Mouse (Mus musculus): Measurements from ENCODE around the gene Bsn. TPM values are rescaled to one million over a fixed set of nuclear protein-coding genes. Genes with fewer than 3 reads are reported as not detected.

Bsn gene
- polyA plus RNA-seq, 1 experiment = 3.0 TPM

- TF ChIP-seq POLR2A (IDR thresholded peaks at IDR 0.05; ENCODE audit: borderline replicate concordance, low read depth, low read length) (no peak), CTCF (IDR thresholded peaks at IDR 0.05; ENCODE audit: low read depth, low read length) (no peak)
- Histone ChIP-seq H3K4me1 (ENCODE audit: control insufficient read depth, insufficient read depth, low read length) (peaks cover 24% of the 10 kb centered on the region), H3K4me3 (ENCODE audit: insufficient read depth, low read length) (no peak overlapping the region), H3K27ac (ENCODE audit: insufficient read depth, low read depth, low read length) (no peak overlapping the region)
Observed at GRCm38 (mm10) chr9:108133478-108133877, 56.7 kb downstream of the Bsn start.

- TF ChIP-seq POLR2A (IDR thresholded peaks at IDR 0.05; ENCODE audit: borderline replicate concordance, low read depth, low read length) = no peak
- no peak for TF ChIP-seq CTCF (IDR thresholded peaks at IDR 0.05; ENCODE audit: low read depth, low read length)
- no peak overlapping the region for H3K27ac ChIP-seq (ENCODE audit: insufficient read depth, low read depth, low read length)
- H3K4me1 ChIP-seq (ENCODE audit: control insufficient read depth, insufficient read depth, low read length) = peaks cover 35% of the 10 kb centered on the region
- H3K4me3 ChIP-seq (ENCODE audit: insufficient read depth, low read length) = no peak overlapping the region
Observed at GRCm38 (mm10) chr9:108132373-108132772, 57.8 kb downstream of the Bsn start.

GRCm38 (mm10) chr9:108131502-108131901 lies 58.7 kb downstream of the Bsn start:
- H3K4me1 ChIP-seq (ENCODE audit: control insufficient read depth, insufficient read depth, low read length) = peaks cover 30% of the 10 kb centered on the region
- no peak overlapping the region for H3K4me3 ChIP-seq (ENCODE audit: insufficient read depth, low read length)
- TF ChIP-seq POLR2A (IDR thresholded peaks at IDR 0.05; ENCODE audit: borderline replicate concordance, low read depth, low read length) (no peak), CTCF (IDR thresholded peaks at IDR 0.05; ENCODE audit: low read depth, low read length) (no peak)
- no peak overlapping the region for H3K27ac ChIP-seq (ENCODE audit: insufficient read depth, low read depth, low read length)

- TF ChIP-seq POLR2A (IDR thresholded peaks at IDR 0.05; ENCODE audit: borderline replicate concordance, low read depth, low read length) (no peak), CTCF (IDR thresholded peaks at IDR 0.05; ENCODE audit: low read depth, low read length) (no peak)
- no peak overlapping the region for H3K27ac ChIP-seq (ENCODE audit: insufficient read depth, low read depth, low read length)
- peaks cover 38% of the 10 kb centered on the region for H3K4me1 ChIP-seq (ENCODE audit: control insufficient read depth, insufficient read depth, low read length)
- no peak overlapping the region for H3K4me3 ChIP-seq (ENCODE audit: insufficient read depth, low read length)
Observed at GRCm38 (mm10) chr9:108129042-108129948, 60.9 kb downstream of the Bsn start.

- Histone ChIP-seq H3K4me1 (ENCODE audit: control insufficient read depth, insufficient read depth, low read length) (peaks cover 45% of the 10 kb centered on the region), H3K27ac (ENCODE audit: insufficient read depth, low read depth, low read length) (0 out of 2 replicates have a peak overlapping the region, but pooled peaks have one; percentile 4), H3K4me3 (ENCODE audit: insufficient read depth, low read length) (no peak overlapping the region)
- TF ChIP-seq POLR2A (IDR thresholded peaks at IDR 0.05; ENCODE audit: borderline replicate concordance, low read depth, low read length) (no peak), CTCF (IDR thresholded peaks at IDR 0.05; ENCODE audit: low read depth, low read length) (no peak)
Observed at GRCm38 (mm10) chr9:108128248-108128647, 61.9 kb downstream of the Bsn start.

GRCm38 (mm10) chr9:108126436-108127180 lies 63.6 kb downstream of the Bsn start:
- Histone ChIP-seq H3K27ac (ENCODE audit: insufficient read depth, low read depth, low read length) (no peak overlapping the region), H3K4me3 (ENCODE audit: insufficient read depth, low read length) (no peak overlapping the region), H3K4me1 (ENCODE audit: control insufficient read depth, insufficient read depth, low read length) (peaks cover 54% of the 10 kb centered on the region)
- TF ChIP-seq CTCF (IDR thresholded peaks at IDR 0.05; ENCODE audit: low read depth, low read length) (no peak), POLR2A (IDR thresholded peaks at IDR 0.05; ENCODE audit: borderline replicate concordance, low read depth, low read length) (no peak)

GRCm38 (mm10) chr9:108125731-108126130 lies 64.5 kb downstream of the Bsn start:
- H3K4me1 ChIP-seq (ENCODE audit: control insufficient read depth, insufficient read depth, low read length) = peaks cover 63% of the 10 kb centered on the region
- TF ChIP-seq CTCF (IDR thresholded peaks at IDR 0.05; ENCODE audit: low read depth, low read length) (no peak), POLR2A (IDR thresholded peaks at IDR 0.05; ENCODE audit: borderline replicate concordance, low read depth, low read length) (no peak)

GRCm38 (mm10) chr9:108123916-108124315 lies 66.3 kb downstream of the Bsn start:
- TF ChIP-seq CTCF (IDR thresholded peaks at IDR 0.05; ENCODE audit: low read depth, low read length) (no peak), POLR2A (IDR thresholded peaks at IDR 0.05; ENCODE audit: borderline replicate concordance, low read depth, low read length) (no peak)
- H3K27ac ChIP-seq (ENCODE audit: insufficient read depth, low read depth, low read length) = peak overlapping the region; percentile 61
- no peak overlapping the region for H3K4me3 ChIP-seq (ENCODE audit: insufficient read depth, low read length)
- peaks cover 72% of the 10 kb centered on the region for H3K4me1 ChIP-seq (ENCODE audit: control insufficient read depth, insufficient read depth, low read length)

More at GRCm38 (mm10) chr9:108125731-108126130, 64.5 kb downstream of the Bsn start:
- Histone ChIP-seq H3K27ac (ENCODE audit: insufficient read depth, low read depth, low read length) (no peak overlapping the region), H3K4me3 (ENCODE audit: insufficient read depth, low read length) (no peak overlapping the region)

GRCm38 (mm10) chr9:108121170-108121969 lies 68.8 kb downstream of the Bsn start:
- no peak overlapping the region for H3K4me3 ChIP-seq (ENCODE audit: insufficient read depth, low read length)
- H3K4me1 ChIP-seq (ENCODE audit: control insufficient read depth, insufficient read depth, low read length) = peaks cover 70% of the 10 kb centered on the region
- TF ChIP-seq POLR2A (IDR thresholded peaks at IDR 0.05; ENCODE audit: borderline replicate concordance, low read depth, low read length) (no peak), CTCF (IDR thresholded peaks at IDR 0.05; ENCODE audit: low read depth, low read length) (no peak)
- H3K27ac ChIP-seq (ENCODE audit: insufficient read depth, low read depth, low read length) = peak overlapping the region; percentile 98
